In genomic region chr8:26659381-26659780, GRCm38 (mm10) we compare ENCODE assay signal across 10 mouse cellular contexts.
DNase-seq lines count a peak whose midpoint lies in the region; ATAC-seq and TF ChIP-seq lines count a peak whose summit lies in the region.
"Had no signal": no experiment of that assay in that cellular context is flagged by ENCODE, and none has a peak within 500 bp of the region (broad histone marks: within the 10 kb centered on the region; RNA-seq: fewer than 3 reads in every experiment).

No protein-coding gene starts in this region.

- no peaks in the 10 kb centered on the region for H3K9me3 ChIP-seq in hindbrain, postnatal 0 days (ENCODE audit: low read length)
- H3K9me3 ChIP-seq in hindbrain, embryonic 10.5 days: no peaks in the 10 kb centered on the region
- H3K9me3 ChIP-seq in midbrain, embryonic 14.5 days (ENCODE audit: control insufficient read depth, low read length): no peaks in the 10 kb centered on the region
- no peaks in the 10 kb centered on the region for H3K9me3 ChIP-seq in midbrain, embryonic 11.5 days (ENCODE audit: control insufficient read depth, low read length)
- H3K9me3 ChIP-seq: G1E had no signal

- no peaks in the 10 kb centered on the region for H3K4me1 ChIP-seq in hindbrain, postnatal 0 days (ENCODE audit: insufficient read depth, low read length)
- H3K4me1 ChIP-seq in hindbrain, embryonic 10.5 days (replicated peaks): 0 out of 2 replicates have a peak, but pooled peaks cover 2% of the 10 kb centered on the region
- no peaks in the 10 kb centered on the region for H3K4me1 ChIP-seq in midbrain, embryonic 14.5 days (ENCODE audit: control insufficient read depth, insufficient read depth, low read length)
- H3K4me1 ChIP-seq in midbrain, embryonic 11.5 days (ENCODE audit: control insufficient read depth, insufficient read depth, low read length): no peaks in the 10 kb centered on the region

- no peak overlapping the region for H3K9ac ChIP-seq in hindbrain, postnatal 0 days (replicated peaks; ENCODE audit: low read length)
- no peak overlapping the region for H3K9ac ChIP-seq in midbrain, embryonic 14.5 days (replicated peaks; ENCODE audit: low read length)
- no peak overlapping the region for H3K9ac ChIP-seq in midbrain, embryonic 11.5 days (ENCODE audit: low read length)

- no peak overlapping the region for H3K4me3 ChIP-seq in hindbrain, postnatal 0 days (ENCODE audit: low read length)
- no peak overlapping the region for H3K4me3 ChIP-seq in hindbrain, embryonic 10.5 days
- H3K4me3 ChIP-seq in midbrain, embryonic 14.5 days (replicated peaks; ENCODE audit: low read depth, low read length): no peak overlapping the region
- no peak overlapping the region for H3K4me3 ChIP-seq in midbrain, embryonic 11.5 days (ENCODE audit: low read depth, low read length)

- WGBS in hindbrain, postnatal 0 days: 39% methylated on average over 1 of the region's 1 CpGs
- 42% methylated on average over 1 of the region's 1 CpGs for WGBS in hindbrain, embryonic 10.5 days
- 38% methylated on average over 1 of the region's 1 CpGs for WGBS in midbrain, embryonic 14.5 days
- 31% methylated on average over 1 of the region's 1 CpGs for WGBS in midbrain, embryonic 11.5 days

- no peaks in the 10 kb centered on the region for H3K27me3 ChIP-seq in hindbrain, postnatal 0 days (ENCODE audit: insufficient read depth, low read length)
- no peaks in the 10 kb centered on the region; the same call in 1 of the 2 replicates for H3K27me3 ChIP-seq in hindbrain, embryonic 10.5 days (ENCODE audit: insufficient read depth, poor library complexity, severe bottlenecking)
- H3K27me3 ChIP-seq in midbrain, embryonic 14.5 days (ENCODE audit: control insufficient read depth, insufficient read depth, low read length): no peaks in the 10 kb centered on the region
- H3K27me3 ChIP-seq in midbrain, embryonic 11.5 days (ENCODE audit: control insufficient read depth, insufficient read depth, low read length): no peaks in the 10 kb centered on the region

- peak; percentile 63 for TF ChIP-seq CTCF in hindbrain, postnatal 0 days (IDR thresholded peaks at IDR 0.05; ENCODE audit: low read depth)

- no peak for ATAC-seq in hindbrain, postnatal 0 days
- ATAC-seq in midbrain, embryonic 14.5 days (ENCODE audit: low FRiP score, low TSS enrichment): no peak
- ATAC-seq in midbrain, embryonic 11.5 days (ENCODE audit: low FRiP score): no peak
- ATAC-seq in neutrophil, adult 5-6 weeks (ENCODE audit: extremely low read depth, insufficient number of reproducible peaks, low FRiP score, poor library complexity, severe bottlenecking): 0 out of 2 replicates have a peak, but pooled peaks have one; percentile 33
- no peak for ATAC-seq in erythroid progenitor cell, adult 5-6 weeks (replicated peaks; ENCODE audit: low FRiP score, poor library complexity, severe bottlenecking)

- no peak overlapping the region for H3K4me2 ChIP-seq in hindbrain, postnatal 0 days (ENCODE audit: low read depth, low read length)
- H3K4me2 ChIP-seq in midbrain, embryonic 14.5 days (ENCODE audit: low read length): no peak overlapping the region
- no peak overlapping the region for H3K4me2 ChIP-seq in midbrain, embryonic 11.5 days

- H3K36me3 ChIP-seq in hindbrain, postnatal 0 days (ENCODE audit: insufficient read depth, low read length): no peaks in the 10 kb centered on the region
- H3K36me3 ChIP-seq in hindbrain, embryonic 10.5 days: no peaks in the 10 kb centered on the region
- no peaks in the 10 kb centered on the region for H3K36me3 ChIP-seq in midbrain, embryonic 14.5 days (ENCODE audit: control insufficient read depth, insufficient read depth, low read length)
- H3K36me3 ChIP-seq in midbrain, embryonic 11.5 days (ENCODE audit: control insufficient read depth, insufficient read depth, low read length): no peaks in the 10 kb centered on the region
- H3K36me3 ChIP-seq: G1E had no signal

- H3K27ac ChIP-seq in hindbrain, postnatal 0 days: no peak overlapping the region
- no peak overlapping the region for H3K27ac ChIP-seq in hindbrain, embryonic 10.5 days
- no peak overlapping the region for H3K27ac ChIP-seq in midbrain, embryonic 14.5 days (replicated peaks; ENCODE audit: low read depth, low read length)
- H3K27ac ChIP-seq in midbrain, embryonic 11.5 days (ENCODE audit: low read depth, low read length): no peak overlapping the region

- peak; percentile 34 for DNase-seq in hindbrain, postnatal 0 days (ENCODE audit: low spot score)
- DNase-seq in hindbrain, embryonic 10.5 days (ENCODE audit: low spot score): no peak
- DNase-seq in midbrain, embryonic 14.5 days: peak; percentile 38
- DNase-seq in midbrain, embryonic 11.5 days (ENCODE audit: low spot score, missing footprints): no peak
- DNase-seq in cerebellum, postnatal 14 days: peak; percentile 59 to 76
- no peak for DNase-seq in gastrocnemius, adult 8-10 months (ENCODE audit: low spot score in 2 of 2)
- DNase-seq: gastrocnemius, postnatal 10 days had no signal

Comparison
In these comparisons a context has a peak if more than half of its experiments do, and no peak if none do; other contexts are left out.
1. DNase-seq: peak in hindbrain, postnatal 0 days (single experiment), midbrain, embryonic 14.5 days (single experiment) and cerebellum, postnatal 14 days (2 of 2); none in hindbrain, embryonic 10.5 days (single experiment), midbrain, embryonic 11.5 days (single experiment) and gastrocnemius, adult 8-10 months (0 of 2).